Mouse (Mus musculus) forebrain, embryonic 10.5 days (tissue): ENCODE measurements around the gene Cavin2. TPM values are rescaled to one million over a fixed set of nuclear protein-coding genes. Genes with fewer than 3 reads are reported as not detected.

ENCODE experiments used
- DNase-seq: peaks from one replicate; pipeline ENCODE4 v3.0.0-alpha.2; 2017; ENCODE audit warnings: low spot score; ENCODE audit errors: extremely low spot score
- H3K27ac ChIP-seq: fragments of 300-500 bp; sonication (generic); 2 replicates; pipeline ENCODE4 v1.5.1; 2016; ENCODE audit warnings: mild to moderate bottlenecking
- H3K27me3 ChIP-seq: fragments of 300-500 bp; sonication (generic); 2 replicates; pipeline ENCODE4 v1.6.1; 2016; ENCODE audit warnings: mild to moderate bottlenecking; ENCODE audit not compliant: poor library complexity, severe bottlenecking
- H3K36me3 ChIP-seq: fragments of 300-500 bp; sonication (generic); replicated peaks from 2 replicates; pipeline ENCODE4 v1.6.1; 2016; ENCODE audit warnings: mild to moderate bottlenecking, moderate library complexity
- H3K4me1 ChIP-seq: fragments of 300-500 bp; sonication (generic); 2 replicates; pipeline ENCODE4 v1.6.1; 2016
- H3K4me3 ChIP-seq: fragments of 300-500 bp; sonication (generic); 2 replicates; pipeline ENCODE4 v1.5.1; 2016; ENCODE audit warnings: mild to moderate bottlenecking, moderate library complexity
- H3K9me3 ChIP-seq: fragments of 300-500 bp; sonication (generic); 2 replicates; pipeline ENCODE4 v1.6.1; 2016; ENCODE audit warnings: mild to moderate bottlenecking, moderate library complexity
- WGBS: fragments of 180-500 bp; shearing (Covaris S2); methylation state at CpG from one replicate; pipeline ENCODE4 v1.1.7; 2016; 5-methylcytosine and 5-hydroxymethylcytosine counted together
- polyA plus RNA-seq: library from polyadenylated mRNA; unstranded; fragments of >200 nt; fragmentation: Nextera tagmentation; extraction: Ambion mirVana; gene quantifications from 2 replicates; pipeline ENCODE4 v1.2.1, GENCODE M21; 2016

Cavin2 gene
- polyA plus RNA-seq, 1 experiment from 2014 or later = 2.1 TPM

DNA sequence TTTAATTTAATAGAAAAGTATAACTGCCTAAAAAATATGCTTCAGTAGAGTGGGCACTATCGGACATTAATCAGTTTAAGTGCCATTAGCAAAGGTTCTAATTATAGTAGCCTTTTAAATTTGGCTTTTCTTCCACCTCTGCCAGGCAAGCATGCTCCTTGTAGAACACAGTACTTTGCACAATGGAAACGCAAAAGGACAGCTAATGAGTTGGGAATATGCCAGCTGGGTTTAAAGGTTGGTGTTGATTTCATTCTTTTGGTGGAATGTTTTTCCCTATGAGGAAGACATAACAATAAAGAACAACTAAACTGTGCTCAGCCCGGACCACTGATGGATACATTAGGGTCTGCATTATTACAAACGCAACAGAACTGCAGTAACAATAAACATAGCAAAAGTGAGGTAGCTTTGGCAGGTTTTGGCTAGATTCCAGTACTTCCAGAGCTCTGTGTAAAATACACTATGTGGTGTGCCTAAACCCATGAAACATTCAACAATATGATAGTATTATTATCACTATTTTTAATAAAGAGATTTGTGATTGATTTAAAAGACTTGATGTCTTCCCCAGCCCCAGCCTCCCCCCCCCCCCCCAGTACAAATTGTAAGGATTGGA lies 16.2 kb upstream of the Cavin2 start:
- no peak overlapping the region for H3K4me3 ChIP-seq
- no peaks in the 10 kb centered on the region for H3K9me3 ChIP-seq
- no peak for DNase-seq
- peaks cover 7% of the 10 kb centered on the region; the same call in 1 of the 2 replicates for H3K27me3 ChIP-seq
- no peak overlapping the region for H3K27ac ChIP-seq
- 80% methylated on average over 4 of the region's 4 CpGs for WGBS
- H3K4me1 ChIP-seq = peaks cover 12% of the 10 kb centered on the region
- no peaks in the 10 kb centered on the region for H3K36me3 ChIP-seq

DNA sequence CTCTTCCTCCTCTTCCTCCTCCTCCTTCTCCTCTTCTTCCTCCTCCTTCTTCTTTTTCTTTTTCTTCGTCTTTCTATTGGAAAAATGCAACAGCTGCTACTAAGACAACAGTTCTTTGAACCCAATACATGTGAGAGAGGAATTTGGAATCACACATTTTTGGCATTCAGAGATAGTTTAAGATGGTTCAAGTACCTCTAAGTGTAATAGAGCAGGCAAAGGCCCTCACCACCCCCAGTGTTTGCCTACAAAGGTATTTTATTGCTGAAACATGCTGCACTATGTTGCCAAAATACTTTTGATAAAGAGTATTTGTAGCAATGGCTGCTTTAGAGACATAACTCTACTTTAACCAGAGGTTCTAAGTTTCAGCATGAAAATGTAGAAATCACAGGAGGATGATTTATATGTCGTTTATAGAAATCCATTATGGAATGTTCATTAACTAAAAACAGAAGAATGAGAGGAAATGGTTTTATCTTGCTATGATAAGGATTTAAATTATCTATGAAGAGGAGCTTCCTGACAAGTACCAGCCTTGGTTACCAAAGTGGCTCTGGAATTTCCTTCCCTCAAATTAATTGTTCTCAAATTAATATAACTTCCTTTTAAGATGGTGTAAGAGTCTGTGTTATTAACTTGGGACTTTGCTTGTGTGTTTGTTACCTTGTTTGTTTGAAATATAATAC lies 10.9 kb upstream of the Cavin2 start:
- Histone ChIP-seq H3K27ac (no peak overlapping the region), H3K4me1 (peaks cover 10% of the 10 kb centered on the region), H3K4me3 (no peak overlapping the region), H3K27me3 (no peaks in the 10 kb centered on the region; the same call in 1 of the 2 replicates), H3K36me3 (no peaks in the 10 kb centered on the region), H3K9me3 (no peaks in the 10 kb centered on the region)
- DNase-seq = no peak
- WGBS = 68% methylated on average over 2 of the region's 2 CpGs

DNA sequence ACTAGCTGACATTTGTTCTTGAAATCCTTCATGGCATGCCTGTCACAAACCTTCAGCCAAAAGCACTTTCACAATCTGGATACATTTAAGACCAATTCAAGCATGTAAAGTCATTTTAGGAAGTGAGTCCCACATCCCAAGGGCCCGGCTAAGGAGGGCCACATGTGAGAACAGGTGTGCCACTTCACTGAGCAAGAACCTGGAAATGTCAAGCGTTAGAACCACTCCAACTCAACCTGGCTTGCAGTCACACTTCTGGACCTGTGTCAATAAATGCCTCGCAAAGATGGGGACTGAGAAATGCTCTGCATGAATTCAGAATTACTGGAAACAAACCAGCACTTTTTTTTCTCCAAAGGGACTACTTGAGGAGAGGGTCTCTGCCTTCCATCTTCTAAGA lies 725 bp upstream of the Cavin2 start:
- Histone ChIP-seq H3K27ac (no peak overlapping the region), H3K4me1 (peaks cover 12% of the 10 kb centered on the region), H3K9me3 (no peaks in the 10 kb centered on the region), H3K36me3 (no peaks in the 10 kb centered on the region), H3K27me3 (no peaks in the 10 kb centered on the region), H3K4me3 (no peak overlapping the region)
- DNase-seq = no peak
- 88% methylated on average over 3 of the region's 3 CpGs for WGBS

DNA sequence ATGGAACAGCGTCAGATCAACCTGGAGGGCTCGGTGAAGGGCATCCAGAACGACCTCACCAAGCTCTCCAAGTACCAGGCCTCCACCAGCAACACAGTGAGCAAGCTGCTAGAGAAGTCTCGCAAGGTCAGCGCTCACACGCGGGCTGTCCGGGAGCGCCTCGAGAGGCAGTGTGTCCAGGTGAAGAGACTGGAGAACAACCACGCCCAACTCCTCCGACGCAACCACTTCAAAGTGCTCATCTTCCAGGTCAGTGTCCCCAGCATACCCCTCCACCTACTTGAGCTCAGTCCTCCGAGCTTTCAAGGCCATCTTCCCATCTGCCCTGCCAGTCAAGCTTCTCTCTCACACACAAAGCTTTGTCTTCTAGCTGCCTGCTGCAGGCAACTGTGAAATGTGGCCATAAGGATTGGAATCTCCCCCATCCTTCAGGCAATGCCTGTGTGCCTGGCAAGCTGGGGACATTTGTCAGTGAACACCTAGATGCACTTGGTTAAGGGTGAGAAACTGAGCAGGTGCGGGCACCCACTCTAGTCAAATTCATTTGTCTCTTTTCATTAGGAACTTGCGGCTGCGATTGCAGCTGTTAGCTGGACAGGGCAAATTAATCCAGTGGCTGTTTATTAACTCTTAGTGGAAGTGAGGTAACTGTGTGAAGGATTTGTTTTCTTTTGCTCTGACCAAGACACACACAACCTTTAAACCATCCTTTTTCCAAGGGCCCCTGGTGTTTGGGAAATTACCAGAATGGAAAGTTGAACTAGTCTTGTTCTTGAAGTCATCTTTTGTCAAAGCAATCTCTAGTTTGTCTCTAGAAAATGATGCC lies 907 bp downstream of the Cavin2 start:
- Histone ChIP-seq H3K27me3 (no peaks in the 10 kb centered on the region), H3K27ac (0 out of 2 replicates have a peak overlapping the region, but pooled peaks have one; percentile 41), H3K9me3 (no peaks in the 10 kb centered on the region), H3K4me3 (no peak overlapping the region), H3K36me3 (no peaks in the 10 kb centered on the region), H3K4me1 (peaks cover 12% of the 10 kb centered on the region)
- 90% methylated on average over 17 of the region's 17 CpGs for WGBS
- DNase-seq = no peak

DNA sequence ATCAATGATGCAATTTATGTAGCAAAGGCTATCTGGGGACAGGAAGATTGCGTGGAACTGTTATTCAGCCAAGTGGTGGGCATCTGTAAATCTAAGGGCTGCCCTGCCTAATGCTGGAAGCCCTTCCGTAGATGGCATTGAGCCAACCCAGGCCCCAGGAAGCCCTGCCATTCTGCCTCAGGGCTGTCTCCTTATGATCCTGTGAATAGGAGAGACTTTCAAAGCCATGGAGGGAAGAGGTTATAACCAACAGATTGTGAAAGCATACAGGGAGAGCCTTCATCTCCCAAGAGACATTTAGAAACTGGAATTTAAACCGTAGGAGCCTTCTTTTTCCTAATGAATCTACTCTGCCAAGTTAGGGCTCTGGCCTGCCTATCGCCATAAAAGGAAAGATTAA lies 1.7 kb downstream of the Cavin2 start:
- H3K27ac ChIP-seq = no peak overlapping the region
- H3K4me3 ChIP-seq = no peak overlapping the region
- peaks cover 12% of the 10 kb centered on the region for H3K4me1 ChIP-seq
- no peak for DNase-seq
- H3K27me3 ChIP-seq = no peaks in the 10 kb centered on the region
- H3K36me3 ChIP-seq = no peaks in the 10 kb centered on the region
- no peaks in the 10 kb centered on the region for H3K9me3 ChIP-seq
- 83% methylated on average over 4 of the region's 4 CpGs for WGBS

DNA sequence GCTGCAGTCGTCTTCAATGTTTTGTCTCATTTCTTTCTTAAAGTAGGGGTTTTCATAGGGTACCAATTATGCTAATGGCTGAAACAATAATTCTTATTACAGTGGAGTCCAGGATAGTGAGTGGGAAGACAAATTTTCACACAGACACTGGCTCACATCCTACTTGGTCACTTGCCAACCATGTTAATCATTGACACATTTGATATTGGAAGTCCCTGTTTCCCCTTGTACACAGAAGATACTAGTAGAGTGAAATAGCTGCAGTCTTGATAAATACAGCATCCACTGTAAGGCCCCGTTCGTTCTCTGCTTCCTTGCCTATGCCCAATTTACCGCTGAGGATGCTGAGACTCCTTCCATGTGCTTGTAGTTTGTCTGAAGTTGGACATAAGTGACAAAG lies 3.4 kb downstream of the Cavin2 start:
- no peak overlapping the region for H3K4me3 ChIP-seq
- DNase-seq = no peak
- H3K27ac ChIP-seq = no peak overlapping the region
- H3K4me1 ChIP-seq = peaks cover 12% of the 10 kb centered on the region
- no peaks in the 10 kb centered on the region for H3K36me3 ChIP-seq
- no peaks in the 10 kb centered on the region for H3K9me3 ChIP-seq
- WGBS = 94% methylated on average over 4 of the region's 4 CpGs
- no peaks in the 10 kb centered on the region for H3K27me3 ChIP-seq

DNA sequence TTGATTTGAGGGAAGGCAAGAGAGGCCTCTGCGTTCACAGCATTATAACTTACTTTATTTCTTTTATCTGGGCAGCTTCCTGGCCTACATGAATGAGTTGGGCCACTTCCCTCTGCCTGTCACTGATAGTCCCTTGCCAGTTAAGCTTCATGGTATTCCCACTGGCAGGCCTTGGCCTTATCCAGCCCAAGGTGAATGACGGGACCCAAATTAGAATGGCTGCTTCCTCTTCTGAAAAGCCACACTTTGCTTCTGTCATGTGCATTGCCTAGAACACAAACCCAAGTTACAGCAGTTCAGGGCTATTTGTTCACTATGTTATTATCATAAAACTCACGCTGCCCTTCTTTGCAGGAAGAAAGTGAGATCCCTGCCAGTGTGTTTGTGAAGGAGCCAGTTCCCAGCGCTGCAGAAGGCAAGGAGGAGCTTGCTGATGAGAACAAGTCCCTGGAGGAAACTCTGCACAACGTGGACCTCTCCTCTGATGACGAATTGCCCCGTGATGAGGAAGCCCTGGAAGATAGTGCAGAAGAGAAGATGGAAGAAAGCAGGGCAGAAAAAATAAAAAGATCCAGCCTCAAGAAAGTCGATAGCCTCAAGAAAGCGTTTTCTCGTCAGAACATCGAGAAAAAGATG lies 11.5 kb downstream of the Cavin2 start:
- Histone ChIP-seq H3K27ac (no peak overlapping the region), H3K9me3 (no peaks in the 10 kb centered on the region), H3K27me3 (no peaks in the 10 kb centered on the region), H3K4me1 (no peaks in the 10 kb centered on the region), H3K36me3 (no peaks in the 10 kb centered on the region), H3K4me3 (no peak overlapping the region)
- 87% methylated on average over 11 of the region's 11 CpGs for WGBS
- no peak for DNase-seq

DNA sequence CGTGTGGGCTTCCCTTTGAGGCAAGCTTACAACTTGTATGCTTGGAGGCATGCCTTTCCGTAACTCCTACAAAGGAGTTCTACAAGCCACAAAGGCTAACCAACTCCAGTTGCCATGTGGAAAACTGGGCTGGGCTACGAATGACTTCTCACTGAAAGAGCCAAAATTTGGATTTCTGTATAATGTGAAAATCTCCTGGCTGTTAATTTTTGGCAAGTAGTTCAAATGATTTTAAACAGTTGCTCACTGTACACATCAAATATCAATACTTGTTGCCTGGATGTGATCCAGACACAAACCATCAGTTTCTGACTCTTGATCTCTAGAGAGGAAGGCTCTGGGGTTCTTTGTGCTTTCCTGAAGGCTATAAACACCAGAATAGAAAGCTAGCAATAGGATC lies 18.1 kb downstream of the Cavin2 start:
- H3K27me3 ChIP-seq = no peaks in the 10 kb centered on the region
- no peaks in the 10 kb centered on the region for H3K9me3 ChIP-seq
- H3K4me3 ChIP-seq = no peak overlapping the region
- no peaks in the 10 kb centered on the region for H3K36me3 ChIP-seq
- no peak overlapping the region for H3K27ac ChIP-seq
- no peak for DNase-seq
- peaks cover 7% of the 10 kb centered on the region; the same call in 1 of the 2 replicates for H3K4me1 ChIP-seq
- 84% methylated on average over 3 of the region's 3 CpGs for WGBS

DNA sequence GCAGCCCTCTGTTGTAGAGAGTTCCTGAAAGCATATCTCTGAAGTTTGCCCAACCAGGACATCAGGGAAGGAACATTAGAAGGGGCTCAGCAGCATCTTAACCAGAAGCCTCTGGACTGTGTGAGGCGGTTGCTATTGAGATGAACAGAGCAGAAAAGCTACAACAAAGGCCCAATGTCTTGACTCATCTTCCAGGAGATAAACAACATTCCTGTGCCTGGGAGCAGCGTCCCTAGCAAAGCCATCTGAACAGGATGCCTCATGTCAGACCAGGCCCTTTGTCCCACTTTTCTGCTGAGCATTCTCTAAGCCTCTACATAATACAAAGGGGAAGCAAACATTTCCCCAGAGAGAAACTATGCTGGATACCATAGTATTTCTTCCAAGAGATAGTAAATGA lies 26.6 kb downstream of the Cavin2 start:
- 54% methylated on average over 2 of the region's 2 CpGs for WGBS

DNA sequence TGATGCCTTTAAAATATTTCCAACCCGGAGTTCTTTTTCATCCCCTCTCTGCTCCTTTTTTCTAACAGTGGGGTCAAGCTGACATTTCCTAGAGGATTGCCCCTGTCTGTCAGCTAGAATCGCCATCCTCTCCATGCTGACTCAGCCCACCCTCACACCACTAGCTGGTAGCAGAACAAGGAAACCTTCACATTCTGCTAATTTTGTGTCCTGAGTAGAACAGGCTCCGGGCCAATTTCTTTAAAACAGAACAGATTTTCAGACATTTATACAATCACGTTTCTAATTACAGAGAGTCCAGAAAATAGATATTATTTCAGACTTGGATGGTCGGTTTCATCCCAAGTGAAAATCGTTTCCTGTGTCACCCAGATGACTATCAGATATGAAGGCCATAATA lies 34.6 kb downstream of the Cavin2 start:
- Histone ChIP-seq H3K27ac (no peak overlapping the region), H3K9me3 (no peaks in the 10 kb centered on the region), H3K27me3 (no peaks in the 10 kb centered on the region), H3K4me1 (no peaks in the 10 kb centered on the region), H3K36me3 (no peaks in the 10 kb centered on the region), H3K4me3 (no peak overlapping the region)
- WGBS = 84% methylated on average over 6 of the region's 6 CpGs
- no peak for DNase-seq

More for the DNA sequence above, 26.6 kb downstream of the Cavin2 start:
- Histone ChIP-seq H3K9me3 (no peaks in the 10 kb centered on the region), H3K27me3 (no peaks in the 10 kb centered on the region), H3K4me1 (no peaks in the 10 kb centered on the region), H3K36me3 (no peaks in the 10 kb centered on the region), H3K27ac (no peak overlapping the region), H3K4me3 (no peak overlapping the region)
- DNase-seq = no peak

DNA sequence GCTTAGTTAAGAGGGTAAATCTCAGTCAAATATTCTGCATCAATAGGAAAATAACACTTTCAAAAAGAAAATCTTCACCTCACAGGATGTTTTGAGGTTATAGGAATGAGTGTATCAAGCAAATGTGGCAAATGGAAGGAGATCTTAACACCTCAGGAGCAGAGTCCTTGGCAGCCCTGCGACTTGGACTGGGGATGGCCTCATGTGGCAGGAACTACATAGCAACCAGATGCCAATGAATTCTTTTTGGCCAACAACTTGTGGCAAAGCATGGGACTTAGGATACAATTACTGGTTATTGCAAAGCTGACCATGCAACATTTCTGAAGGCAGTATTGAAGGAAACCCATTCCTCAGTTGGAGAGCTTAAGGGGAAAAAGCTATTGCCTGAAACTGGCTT lies 39.6 kb downstream of the Cavin2 start:
- Histone ChIP-seq H3K27ac (no peak overlapping the region), H3K4me1 (peaks cover 2% of the 10 kb centered on the region; the same call in 1 of the 2 replicates), H3K36me3 (no peaks in the 10 kb centered on the region), H3K27me3 (peaks cover 4% of the 10 kb centered on the region; the same call in 1 of the 2 replicates), H3K4me3 (no peak overlapping the region), H3K9me3 (no peaks in the 10 kb centered on the region)
- 89% methylated on average over 1 of the region's 1 CpGs for WGBS
- DNase-seq = no peak

DNA sequence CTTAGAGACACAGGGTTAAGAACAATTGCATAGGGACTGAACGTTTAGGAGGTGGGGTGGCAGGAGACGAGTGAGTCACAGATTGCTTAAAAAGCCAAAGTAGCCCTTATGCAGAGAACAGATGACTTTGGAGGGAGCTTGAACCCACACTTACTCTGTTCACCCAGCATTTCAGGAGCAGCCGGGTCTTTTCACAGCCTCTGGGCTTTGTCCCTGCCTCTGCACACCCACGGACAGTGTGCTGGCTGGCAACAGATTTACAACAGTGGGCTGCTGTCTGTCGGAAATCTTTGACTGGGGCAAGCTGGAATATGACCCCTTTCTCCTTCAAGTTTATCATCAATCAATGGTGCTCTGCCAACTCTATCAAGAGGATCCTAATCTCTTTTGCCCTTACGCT lies 44.1 kb downstream of the Cavin2 start:
- H3K36me3 ChIP-seq = no peaks in the 10 kb centered on the region
- no peak overlapping the region for H3K4me3 ChIP-seq
- peaks cover 4% of the 10 kb centered on the region; the same call in 1 of the 2 replicates for H3K4me1 ChIP-seq
- H3K9me3 ChIP-seq = no peaks in the 10 kb centered on the region
- 65% methylated on average over 6 of the region's 6 CpGs for WGBS
- DNase-seq = no peak
- peaks cover 4% of the 10 kb centered on the region; the same call in 1 of the 2 replicates for H3K27me3 ChIP-seq
- peak overlapping the region; percentile 60; the same call in 1 of the 2 replicates for H3K27ac ChIP-seq
